Mouse (Mus musculus) cerebellum, adult 2 months (tissue): ENCODE data around the gene Mast2. TPM values are rescaled to one million over a fixed set of nuclear protein-coding genes. Genes with fewer than 3 reads are reported as not detected.

Experiments
- DNase-seq, 2 experiments: peaks; one replicate each; pipeline ENCODE4 v3.0.0; 2021
- H3K27ac ChIP-seq: fragments of 200-500 bp; 2 replicates; pipeline ENCODE4 v1.5.1; 2012; ENCODE audit warnings: low read length, control low read depth, inconsistent platforms; ENCODE audit not compliant: insufficient read depth
- H3K27me3 ChIP-seq: fragments of 200-500 bp; 2 replicates; pipeline ENCODE4 v1.6.1; 2012; ENCODE audit warnings: inconsistent platforms, mild to moderate bottlenecking, low read length, moderate library complexity; ENCODE audit not compliant: control insufficient read depth, insufficient read depth
- H3K4me1 ChIP-seq: fragments of 200-500 bp; 2 replicates; pipeline ENCODE4 v1.6.1; 2011; ENCODE audit warnings: low read length; ENCODE audit not compliant: control insufficient read depth, insufficient read depth
- H3K4me3 ChIP-seq: fragments of 200-500 bp; replicated peaks from 2 replicates; pipeline ENCODE3; 2011; ENCODE audit warnings: mild to moderate bottlenecking, low read depth, low read length, control low read depth; ENCODE audit not compliant: insufficient read depth
- CTCF ChIP-seq: fragments of 200-500 bp; IDR thresholded peaks from 2 replicates; pipeline ENCODE4 v1.5.1; 2011; ENCODE audit warnings: low read depth, mild to moderate bottlenecking, control low read depth, low read length, moderate library complexity, borderline replicate concordance; ENCODE audit not compliant: insufficient read depth
- POLR2A ChIP-seq: fragments of 200-500 bp; IDR thresholded peaks from 2 replicates; pipeline ENCODE4 v1.6.1; 2011; ENCODE audit warnings: low read length, control low read depth, borderline replicate concordance; ENCODE audit not compliant: insufficient read depth
- WGBS: fragments of 180-500 bp; shearing (Covaris S2); methylation state at CpG from one replicate; pipeline ENCODE4 v1.1.7; 2018; 5-methylcytosine and 5-hydroxymethylcytosine counted together
- polyA plus RNA-seq: library from polyadenylated mRNA; depleted of rRNA; stranded (reverse); fragments of >200 nt; gene quantifications from 2 replicates; pipeline ENCODE4 v1.2.3, GENCODE M21; 2012; rRNA removed

The Mast2 gene
- polyA plus RNA-seq, 1 experiment: 79.2 TPM

DNA sequence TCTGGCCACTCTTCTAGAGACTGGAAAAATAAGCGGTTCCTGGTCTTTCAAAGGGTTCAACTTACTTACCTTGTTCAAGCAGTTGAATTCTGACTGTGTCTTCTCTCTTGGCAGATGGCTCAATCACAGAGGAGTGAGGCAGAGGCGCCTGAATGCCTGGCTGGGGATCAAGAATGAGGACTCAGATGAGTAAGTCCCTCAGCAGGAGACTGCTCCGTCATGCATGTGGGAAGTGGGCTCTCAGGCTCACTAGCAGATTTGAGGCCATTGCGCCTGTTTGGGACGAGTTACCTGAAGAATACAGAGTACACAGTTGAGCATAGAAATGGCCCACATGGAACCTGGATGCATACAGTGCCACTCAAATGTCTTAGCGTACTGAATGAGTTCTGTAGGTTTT is 172.4 kb downstream of the Mast2 start:
- no peaks in the 10 kb centered on the region for H3K27me3 ChIP-seq

DNA sequence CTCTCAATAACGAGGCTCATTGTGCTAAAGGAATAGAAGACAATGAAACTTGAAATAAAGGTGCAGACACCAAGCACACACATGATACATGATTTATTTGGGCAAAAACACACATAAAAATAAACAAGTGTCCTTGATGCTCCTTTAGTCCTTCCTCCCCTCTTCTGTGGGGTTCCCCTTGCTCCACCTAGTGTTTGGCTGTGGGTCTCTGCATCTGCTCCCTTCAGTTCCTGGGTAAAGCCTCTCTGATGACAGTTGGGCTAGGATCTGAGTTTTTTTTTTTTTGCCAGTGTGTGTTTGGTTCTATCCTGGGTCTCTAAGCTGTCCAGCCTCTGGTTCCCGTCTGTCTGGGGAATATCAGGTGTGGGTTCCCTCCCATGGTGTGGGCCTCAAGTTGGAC is 181.8 kb downstream of the Mast2 start:
- WGBS: 65% methylated on average over 2 of the region's 2 CpGs

More for the DNA sequence above, 172.4 kb downstream of the Mast2 start:
- no peak for TF ChIP-seq CTCF
- TF ChIP-seq POLR2A: no peak
- Histone ChIP-seq H3K4me3 (no peak overlapping the region), H3K4me1 (peaks cover 16% of the 10 kb centered on the region), H3K27ac (no peak overlapping the region)
- DNase-seq: peak; percentile 70 to 88
- WGBS: 22% methylated on average over 6 of the region's 6 CpGs

GRCm38 (mm10) chr4:116268220-116268619 is 195.8 kb downstream of the Mast2 start:
- Histone ChIP-seq H3K4me3 (no peak overlapping the region), H3K4me1 (no peaks in the 10 kb centered on the region), H3K27ac (no peak overlapping the region), H3K27me3 (no peaks in the 10 kb centered on the region)
- 94% methylated on average over 6 of the region's 6 CpGs for WGBS
- no peak for TF ChIP-seq CTCF
- TF ChIP-seq POLR2A: no peak
- no peak for DNase-seq

More for the DNA sequence above, 181.8 kb downstream of the Mast2 start:
- TF ChIP-seq CTCF (peak; percentile 62), POLR2A (no peak)
- Histone ChIP-seq H3K27ac (no peak overlapping the region), H3K4me3 (no peak overlapping the region), H3K27me3 (no peaks in the 10 kb centered on the region), H3K4me1 (no peaks in the 10 kb centered on the region; the same call in 1 of the 2 replicates)
- peak in 1 of 2 experiments; percentile 43 for DNase-seq

Other genes starting within 250 kb of the Mast2 start
- 90.6 and 105 TPM in 2 replicates for gene Pik3r3, start 242.6 kb downstream of the Mast2 start, polyA plus RNA-seq
- gene Ipp, start 43.4 kb upstream of the Mast2 start, polyA plus RNA-seq: 7.5 and 7.6 TPM in 2 replicates
- 8.6 and 10.5 TPM in 2 replicates for gene Tmem69, start 91.8 kb upstream of the Mast2 start, polyA plus RNA-seq
- gene Gpbp1l1, start 93.5 kb upstream of the Mast2 start, polyA plus RNA-seq: 41.3 and 43.3 TPM in 2 replicates
- gene Ccdc17, start 132.5 kb upstream of the Mast2 start, polyA plus RNA-seq: 5.9 and 6.6 TPM in 2 replicates
- 21.8 and 21.9 TPM in 2 replicates for gene Nasp, start 163.8 kb upstream of the Mast2 start, polyA plus RNA-seq
- 526 and 550 TPM in 2 replicates for gene Akr1a1, start 187.5 kb upstream of the Mast2 start, polyA plus RNA-seq
- 233 and 250 TPM in 2 replicates for gene Prdx1, start 221.4 kb upstream of the Mast2 start, polyA plus RNA-seq
- 19.2 and 19.8 TPM in 2 replicates for gene Mmachc, start 244.2 kb upstream of the Mast2 start, polyA plus RNA-seq
- gene Ccdc163, start 244.3 kb upstream of the Mast2 start, polyA plus RNA-seq: 29.5 and 34.9 TPM in 2 replicates